Mouse (Mus musculus) limb, embryonic 15.5 days (tissue): ENCODE results near the gene Nek1. TPM values are rescaled to one million over a fixed set of nuclear protein-coding genes. Genes with fewer than 3 reads are reported as not detected.
"Not testable (repeated sequence)": the region's sequence is repeated elsewhere in the genome, so short reads cannot be mapped to it uniquely, and the experiment has no call there.

Experiments used
- ATAC-seq: fragments of 200-750 bp; cut with Nextera tagmentation; 2 replicates; pipeline ENCODE4 v1.8.0; 2017; ENCODE audit warnings: low read depth, moderate TSS enrichment; ENCODE audit not compliant: insufficient number of reproducible peaks, low FRiP score, low TSS enrichment
- H3K27ac ChIP-seq: fragments of 300-500 bp; sonication (generic); 2 replicates; pipeline ENCODE4 v1.5.1; 2015; ENCODE audit warnings: moderate library complexity, mild to moderate bottlenecking, inconsistent platforms
- H3K27me3 ChIP-seq: fragments of 300-500 bp; sonication (generic); 2 replicates; pipeline ENCODE4 v1.6.1; 2015; ENCODE audit warnings: inconsistent platforms
- H3K36me3 ChIP-seq: fragments of 300-500 bp; sonication (generic); 2 replicates; pipeline ENCODE4 v1.6.1; 2015; ENCODE audit warnings: inconsistent platforms
- H3K4me1 ChIP-seq: fragments of 300-500 bp; sonication (generic); 2 replicates; pipeline ENCODE4 v1.6.1; 2015; ENCODE audit warnings: inconsistent platforms
- H3K4me2 ChIP-seq: fragments of 300-500 bp; sonication (generic); 2 replicates; pipeline ENCODE4 v1.6.1; 2015; ENCODE audit warnings: mild to moderate bottlenecking, inconsistent platforms
- H3K4me3 ChIP-seq: fragments of 300-500 bp; sonication (generic); 2 replicates; pipeline ENCODE4 v1.5.1; 2015; ENCODE audit warnings: mild to moderate bottlenecking, inconsistent platforms
- H3K9ac ChIP-seq: fragments of 300-500 bp; sonication (generic); 2 replicates; pipeline ENCODE4 v1.6.1; 2015; ENCODE audit warnings: inconsistent platforms
- H3K9me3 ChIP-seq: fragments of 300-500 bp; sonication (generic); 2 replicates; pipeline ENCODE4 v1.6.1; 2016; ENCODE audit warnings: inconsistent platforms
- WGBS: fragments of 180-500 bp; shearing (Covaris S2); methylation state at CpG from one replicate; pipeline ENCODE4 v1.1.7; 2015; 5-methylcytosine and 5-hydroxymethylcytosine counted together
- polyA plus RNA-seq: library from polyadenylated mRNA; unstranded; fragments of >200 nt; fragmentation: Nextera tagmentation; extraction: Ambion mirVana; gene quantifications from 2 replicates; pipeline ENCODE4 v1.2.1, GENCODE M21; 2015

Nek1 gene
- polyA plus RNA-seq, 1 experiment from 2014 or later, result 18.9 TPM

- no peak overlapping the region for H3K4me2 ChIP-seq
Measured at GRCm38 (mm10) chr8:60965741-60966140, 27.3 kb upstream of the Nek1 start.

GRCm38 (mm10) chr8:60969091-60969490 is 23.9 kb upstream of the Nek1 start:
- no peaks in the 10 kb centered on the region for H3K36me3 ChIP-seq
- no peaks in the 10 kb centered on the region for H3K27me3 ChIP-seq
- H3K9ac ChIP-seq, result no peak overlapping the region
- H3K4me3 ChIP-seq, result no peak overlapping the region
- no peak overlapping the region for H3K27ac ChIP-seq
- no peak for ATAC-seq
- H3K9me3 ChIP-seq, result no peaks in the 10 kb centered on the region
- 38% methylated on average over 2 of the region's 2 CpGs for WGBS
- no peak overlapping the region for H3K4me2 ChIP-seq
- no peaks in the 10 kb centered on the region for H3K4me1 ChIP-seq

More at GRCm38 (mm10) chr8:60965741-60966140, 27.3 kb upstream of the Nek1 start:
- no peak overlapping the region for H3K9ac ChIP-seq
- no peaks in the 10 kb centered on the region; the same call in 1 of the 2 replicates for H3K4me1 ChIP-seq
- H3K4me3 ChIP-seq, result no peak overlapping the region
- H3K36me3 ChIP-seq, result no peaks in the 10 kb centered on the region
- H3K27me3 ChIP-seq, result no peaks in the 10 kb centered on the region
- ATAC-seq, result no peak
- no peaks in the 10 kb centered on the region for H3K9me3 ChIP-seq
- no peak overlapping the region for H3K27ac ChIP-seq
- WGBS, result 47% methylated on average over 3 of the region's 3 CpGs

GRCm38 (mm10) chr8:60971808-60972207 is 21.2 kb upstream of the Nek1 start:
- no peak for ATAC-seq
- H3K27ac ChIP-seq, result no peak overlapping the region
- WGBS, result 44% methylated on average over 4 of the region's 4 CpGs

GRCm38 (mm10) chr8:60973448-60973847 is 19.5 kb upstream of the Nek1 start:
- WGBS, result 83% methylated on average over 2 of the region's 2 CpGs
- no peaks in the 10 kb centered on the region for H3K4me1 ChIP-seq
- ATAC-seq, result no peak

More at GRCm38 (mm10) chr8:60971808-60972207, 21.2 kb upstream of the Nek1 start:
- H3K4me1 ChIP-seq, result no peaks in the 10 kb centered on the region
- no peaks in the 10 kb centered on the region for H3K27me3 ChIP-seq
- no peaks in the 10 kb centered on the region for H3K9me3 ChIP-seq
- H3K9ac ChIP-seq, result no peak overlapping the region
- no peak overlapping the region for H3K4me2 ChIP-seq
- H3K36me3 ChIP-seq, result no peaks in the 10 kb centered on the region
- no peak overlapping the region for H3K4me3 ChIP-seq

GRCm38 (mm10) chr8:60974837-60975236 is 18.2 kb upstream of the Nek1 start:
- no peak for ATAC-seq
- no peaks in the 10 kb centered on the region for H3K36me3 ChIP-seq
- 65% methylated on average over 2 of the region's 2 CpGs for WGBS

More at GRCm38 (mm10) chr8:60973448-60973847, 19.5 kb upstream of the Nek1 start:
- Histone ChIP-seq H3K9me3 (no peaks in the 10 kb centered on the region), H3K4me2 (no peak overlapping the region), H3K9ac (no peak overlapping the region), H3K27ac (no peak overlapping the region), H3K36me3 (no peaks in the 10 kb centered on the region), H3K27me3 (no peaks in the 10 kb centered on the region), H3K4me3 (no peak overlapping the region)

GRCm38 (mm10) chr8:60976818-60977217 is 16.2 kb upstream of the Nek1 start:
- ATAC-seq, result no peak
- no peak overlapping the region for H3K9ac ChIP-seq
- no peaks in the 10 kb centered on the region for H3K27me3 ChIP-seq
- no peak overlapping the region for H3K27ac ChIP-seq
- no peaks in the 10 kb centered on the region for H3K36me3 ChIP-seq
- no peak overlapping the region for H3K4me2 ChIP-seq
- WGBS, result 71% methylated on average over 9 of the region's 9 CpGs
- no peaks in the 10 kb centered on the region for H3K4me1 ChIP-seq
- H3K4me3 ChIP-seq, result no peak overlapping the region
- no peaks in the 10 kb centered on the region for H3K9me3 ChIP-seq

More at GRCm38 (mm10) chr8:60974837-60975236, 18.2 kb upstream of the Nek1 start:
- Histone ChIP-seq H3K9ac (no peak overlapping the region), H3K27me3 (no peaks in the 10 kb centered on the region), H3K27ac (no peak overlapping the region), H3K4me3 (no peak overlapping the region), H3K4me2 (no peak overlapping the region), H3K9me3 (no peaks in the 10 kb centered on the region), H3K4me1 (no peaks in the 10 kb centered on the region)

- H3K36me3 ChIP-seq, result no peaks in the 10 kb centered on the region
- no peaks in the 10 kb centered on the region for H3K9me3 ChIP-seq
- H3K4me3 ChIP-seq, result no peak overlapping the region
- H3K27ac ChIP-seq, result no peak overlapping the region
- ATAC-seq, result no peak
- WGBS, result 51% methylated on average over 5 of the region's 5 CpGs
- no peak overlapping the region for H3K4me2 ChIP-seq
- H3K9ac ChIP-seq, result no peak overlapping the region
- H3K27me3 ChIP-seq, result no peaks in the 10 kb centered on the region
- H3K4me1 ChIP-seq, result no peaks in the 10 kb centered on the region
Measured at GRCm38 (mm10) chr8:60978496-60978895, 14.5 kb upstream of the Nek1 start.

- Histone ChIP-seq H3K4me2 (0 out of 2 replicates have a peak overlapping the region, but pooled peaks have one; percentile 96), H3K9ac (no peak overlapping the region), H3K4me1 (0 out of 2 replicates have a peak, but pooled peaks cover 3% of the 10 kb centered on the region), H3K27ac (no peak overlapping the region), H3K4me3 (no peak overlapping the region), H3K9me3 (no peaks in the 10 kb centered on the region), H3K27me3 (no peaks in the 10 kb centered on the region), H3K36me3 (no peaks in the 10 kb centered on the region)
- no peak for ATAC-seq
- WGBS, result 21% methylated on average over 1 of the region's 1 CpGs
Measured at GRCm38 (mm10) chr8:60981388-60981787, 11.6 kb upstream of the Nek1 start.

GRCm38 (mm10) chr8:60982701-60983687 is 10.0 kb upstream of the Nek1 start, which contains the start of gene Clcn3:
TSS of gene Clcn3 (minus strand) at chr8:60983300.
- H3K27me3 ChIP-seq, result no peaks in the 10 kb centered on the region
- peak within 1 kb of the TSS; percentile 96 for H3K4me2 ChIP-seq
- peak within 1 kb of the TSS; percentile 79 for H3K27ac ChIP-seq
- ATAC-seq, result peak; percentile 99
- under 1% methylated on average over 101 of the region's 101 CpGs for WGBS
- H3K9me3 ChIP-seq, result no peaks in the 10 kb centered on the region
- peak within 1 kb of the TSS; percentile 84 for H3K4me3 ChIP-seq
- H3K9ac ChIP-seq, result peak within 1 kb of the TSS; percentile 62
- 0 out of 2 replicates have a peak, but pooled peaks cover 3% of the 10 kb centered on the region for H3K4me1 ChIP-seq
- H3K36me3 ChIP-seq, result no peaks in the 10 kb centered on the region

- Histone ChIP-seq H3K27me3 (no peaks in the 10 kb centered on the region), H3K9ac (peak overlapping the region; percentile 55), H3K4me3 (peak overlapping the region; percentile 84), H3K4me2 (peak overlapping the region; percentile 96), H3K36me3 (no peaks in the 10 kb centered on the region), H3K27ac (peak overlapping the region; percentile 79), H3K9me3 (no peaks in the 10 kb centered on the region), H3K4me1 (0 out of 2 replicates have a peak, but pooled peaks cover 3% of the 10 kb centered on the region)
- 11% methylated on average over 9 of the region's 9 CpGs for WGBS
- no peak for ATAC-seq
Measured at GRCm38 (mm10) chr8:60983688-60984079, 9.3 kb upstream of the Nek1 start.

- not testable (repeated sequence) for H3K9ac ChIP-seq, H3K4me2 ChIP-seq, H3K4me1 ChIP-seq, H3K27me3 ChIP-seq, H3K36me3 ChIP-seq, H3K27ac ChIP-seq, H3K9me3 ChIP-seq, H3K4me3 ChIP-seq, ATAC-seq
- 86% methylated on average over 17 of the region's 17 CpGs for WGBS
Measured at GRCm38 (mm10) chr8:60984260-60985010, 8.6 kb upstream of the Nek1 start.
